Mouse (Mus musculus) MEL (cell line): ENCODE results near the gene Sptssa.

Experiments used
- CTCF ChIP-seq, 3 experiments: IDR thresholded peaks in 2 of 3; conservative IDR thresholded peaks in 1 of 3; 2 replicates each; pipeline ENCODE4 v1.5.1; 2011 to 2012; ENCODE audit warnings: low read length in 3 of 3, low read depth in 2 of 3, mild to moderate bottlenecking in 2 of 3, improper control_type of control experiment in 1 of 3, inconsistent platforms in 1 of 3, mixed read lengths in 1 of 3, moderate library complexity in 1 of 3; ENCODE audit not compliant: control insufficient read depth in 1 of 3, insufficient read depth in 1 of 3, poor library complexity in 1 of 3, severe bottlenecking in 1 of 3
- EP300 ChIP-seq, 2 experiments: IDR thresholded peaks; 2 replicates each; pipeline ENCODE4 v1.6.1; 2011; ENCODE audit warnings: improper control_type of control experiment in 2 of 2, low read length in 2 of 2, low read depth in 1 of 2, mild to moderate bottlenecking in 1 of 2
- POLR2A ChIP-seq, 2 experiments: IDR thresholded peaks; 2 replicates each; pipeline ENCODE4 v1.6.1; 2011 to 2012; ENCODE audit warnings: low read length in 2 of 2, mild to moderate bottlenecking in 2 of 2, control low read depth in 1 of 2, improper control_type of control experiment in 1 of 2, low read depth in 1 of 2, moderate library complexity in 1 of 2; ENCODE audit not compliant: control insufficient read depth in 1 of 2, insufficient read depth in 1 of 2, poor library complexity in 1 of 2
- POLR2AphosphoS2 ChIP-seq: IDR thresholded peaks from 2 replicates; pipeline ENCODE4 v1.6.1; 2011; ENCODE audit warnings: low read length, improper control_type of control experiment
- SIN3A ChIP-seq: IDR thresholded peaks from 2 replicates; pipeline ENCODE4 v1.6.1; 2012; ENCODE audit warnings: low read length, improper control_type of control experiment, inconsistent platforms

GRCm38 (mm10) chr12:54598358-54598757 lies 58.0 kb downstream of the Sptssa start:
- TF ChIP-seq EP300 (IDR thresholded peaks at IDR 0.05; ENCODE audit: low read depth in 1 of 2, low read length in 2 of 2), result no peak
- TF ChIP-seq POLR2A (IDR thresholded peaks at IDR 0.05; ENCODE audit: control insufficient read depth in 1 of 2, insufficient read depth in 1 of 2, low read depth in 1 of 2, low read length in 2 of 2, poor library complexity in 1 of 2), result no peak
- no peak for TF ChIP-seq CTCF (IDR thresholded peaks at IDR 0.05 in 2 of 3, conservative IDR thresholded peaks at IDR 0.05 in 1 of 3; ENCODE audit: control insufficient read depth in 1 of 3, insufficient read depth in 1 of 3, low read depth in 2 of 3, low read length in 3 of 3, poor library complexity in 1 of 3, severe bottlenecking in 1 of 3)
- TF ChIP-seq POLR2AphosphoS2, result no peak
- TF ChIP-seq SIN3A, result no peak
